Mouse (Mus musculus) hindbrain, postnatal 0 days (tissue): ENCODE measurements around the gene Gosr1. TPM values are rescaled to one million over a fixed set of nuclear protein-coding genes. Genes with fewer than 3 reads are reported as not detected.
A peak's percentile ranks its signal among the peaks of the same experiment; 100 is the strongest.

Experiments used
- ATAC-seq: fragments of 200-750 bp; cut with Nextera tagmentation; 2 replicates; pipeline ENCODE4 v1.8.0; 2017; ENCODE audit warnings: mild to moderate bottlenecking, moderate TSS enrichment, moderate library complexity
- DNase-seq: peaks from one replicate; pipeline ENCODE4 v3.0.0-alpha.2; 2015; ENCODE audit warnings: low spot score
- H3K27ac ChIP-seq: fragments of 300-500 bp; sonication (generic); 2 replicates; pipeline ENCODE4 v1.5.1; 2014; ENCODE audit warnings: mild to moderate bottlenecking
- H3K27me3 ChIP-seq: fragments of 300-500 bp; sonication (generic); 2 replicates; pipeline ENCODE4 v1.6.1; 2014; ENCODE audit warnings: low read length, mixed read lengths; ENCODE audit not compliant: insufficient read depth
- H3K36me3 ChIP-seq: fragments of 300-500 bp; sonication (generic); 2 replicates; pipeline ENCODE4 v1.6.1; 2014; ENCODE audit warnings: low read length, mixed read lengths; ENCODE audit not compliant: insufficient read depth
- H3K4me1 ChIP-seq: fragments of 300-500 bp; sonication (generic); 2 replicates; pipeline ENCODE4 v1.6.1; 2014; ENCODE audit warnings: antibody characterized with exemption, low read length, mixed read lengths; ENCODE audit not compliant: insufficient read depth
- H3K4me2 ChIP-seq: fragments of 300-500 bp; sonication (generic); 2 replicates; pipeline ENCODE4 v1.6.1; 2014; ENCODE audit warnings: low read depth, mild to moderate bottlenecking, low read length, moderate library complexity, mixed read lengths
- H3K4me3 ChIP-seq: fragments of 300-500 bp; sonication (generic); 2 replicates; pipeline ENCODE4 v1.5.1; 2014; ENCODE audit warnings: low read length
- H3K9ac ChIP-seq: fragments of 300-500 bp; sonication (generic); replicated peaks from 2 replicates; pipeline ENCODE4 v1.6.1; 2014; ENCODE audit warnings: mild to moderate bottlenecking, low read length, moderate library complexity, mixed read lengths
- H3K9me3 ChIP-seq: fragments of 300-500 bp; sonication (generic); 2 replicates; pipeline ENCODE4 v1.6.1; 2016; ENCODE audit warnings: low read length, mixed read lengths
- CTCF ChIP-seq: IDR thresholded peaks from 2 replicates; pipeline ENCODE4 v1.5.1; 2016; ENCODE audit warnings: antibody characterized with exemption, control low read depth, low read depth
- WGBS: fragments of 180-500 bp; shearing (Covaris S2); extraction: QIAGEN DNeasy Blood & Tissue Kit; methylation state at CpG from one replicate; pipeline ENCODE4 v1.1.7; 2014; 5-methylcytosine and 5-hydroxymethylcytosine counted together
- polyA plus RNA-seq: library from polyadenylated mRNA; unstranded; fragments of >200 nt; fragmentation: Nextera tagmentation; extraction: Ambion mirVana; gene quantifications from 2 replicates; pipeline ENCODE4 v1.2.1, GENCODE M21; 2015
- total RNA-seq: library from RNA; depleted of rRNA; stranded (reverse); fragments of >200 nt; gene quantifications from 2 replicates; pipeline ENCODE4 v1.2.3, GENCODE M21; 2014

Gene Gosr1
- total and polyA plus RNA-seq, 2 experiments from 2014 or later, result 25.7 to 29.8 TPM

DNA sequence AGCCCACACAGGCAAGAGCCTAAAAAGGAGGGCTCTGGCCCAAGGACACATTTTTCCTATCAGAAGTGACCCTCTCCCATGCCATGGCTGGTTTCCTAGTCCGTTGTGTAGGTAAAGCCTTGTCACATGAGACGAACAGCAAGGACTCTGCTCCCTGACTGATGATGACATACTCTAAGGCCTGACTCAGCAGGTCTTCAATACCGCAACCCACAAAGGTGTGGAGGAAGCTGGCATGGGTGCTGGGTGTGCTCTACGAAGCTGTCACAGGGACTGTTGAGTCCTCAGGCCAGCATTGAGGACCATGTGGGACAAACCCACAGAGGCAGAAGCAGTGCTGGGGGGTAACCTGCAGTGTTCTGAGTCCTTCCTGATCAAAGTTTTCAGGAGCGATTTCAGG is 7.2 kb upstream of the Gosr1 start:
- ATAC-seq, result no peak
- H3K36me3 ChIP-seq, result no peaks in the 10 kb centered on the region
- WGBS, result 91% methylated on average over 5 of the region's 5 CpGs

DNA sequence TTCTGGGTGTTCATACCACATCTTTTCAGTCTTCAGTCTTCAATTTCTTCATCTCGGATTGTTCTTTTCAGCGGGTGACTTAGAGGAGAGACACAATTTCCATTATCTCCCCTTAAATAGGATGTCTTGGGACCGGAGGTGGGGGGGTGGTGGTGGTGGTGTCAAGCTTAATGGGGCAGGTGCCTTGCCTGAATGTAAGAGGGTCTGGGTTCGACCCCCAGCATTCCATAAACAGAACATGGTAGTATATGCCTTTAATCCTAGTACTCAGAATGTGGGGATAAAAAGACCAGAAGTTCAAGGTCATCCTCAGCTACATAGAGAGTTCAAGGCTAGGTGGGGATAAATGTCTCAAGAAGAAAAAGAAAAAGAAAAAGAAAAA is 353 bp upstream of the Gosr1 start:
- Histone ChIP-seq H3K27ac (0 out of 2 replicates have a peak overlapping the region, but pooled peaks have one; percentile 29), H3K4me3 (peak overlapping the region; percentile 67), H3K4me2 (peak overlapping the region; percentile 41), H3K4me1 (no peaks in the 10 kb centered on the region), H3K9ac (0 out of 2 replicates have a peak overlapping the region, but pooled peaks have one; percentile 88), H3K36me3 (no peaks in the 10 kb centered on the region), H3K9me3 (no peaks in the 10 kb centered on the region), H3K27me3 (no peaks in the 10 kb centered on the region)
- 12% methylated on average over 4 of the region's 4 CpGs for WGBS
- DNase-seq, result no peak
- ATAC-seq, result peak; percentile 53
- TF ChIP-seq CTCF, result no peak

More for the DNA sequence above, 7.2 kb upstream of the Gosr1 start:
- no peak for TF ChIP-seq CTCF
- Histone ChIP-seq H3K27me3 (no peaks in the 10 kb centered on the region), H3K9ac (no peak overlapping the region), H3K4me3 (no peak overlapping the region), H3K9me3 (no peaks in the 10 kb centered on the region), H3K4me1 (no peaks in the 10 kb centered on the region), H3K4me2 (no peak overlapping the region), H3K27ac (no peak overlapping the region)
- DNase-seq, result no peak

DNA sequence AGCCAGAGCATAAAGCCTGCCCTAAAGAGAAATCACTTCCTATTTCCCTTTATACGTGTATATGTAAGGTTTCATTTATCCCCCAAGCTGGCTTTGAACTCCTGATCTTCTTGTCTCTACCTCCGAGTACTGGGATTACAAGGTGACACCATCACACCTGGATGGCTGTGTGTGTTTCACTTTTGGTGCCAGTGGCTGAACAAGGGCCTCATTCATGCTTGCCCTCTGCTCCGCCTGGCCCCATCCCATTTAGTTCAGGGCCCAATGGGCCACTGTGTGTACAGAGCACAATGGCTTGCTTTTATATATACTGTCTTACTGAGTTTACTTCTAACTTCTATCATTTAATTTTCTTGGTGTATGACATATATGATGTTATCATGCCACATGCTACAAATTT is 11.1 kb downstream of the Gosr1 start:
- DNase-seq (no peak), ATAC-seq (no peak)
- 95% methylated on average over 3 of the region's 3 CpGs for WGBS
- Histone ChIP-seq H3K36me3 (peaks cover 39% of the 10 kb centered on the region), H3K4me3 (no peak overlapping the region), H3K4me1 (no peaks in the 10 kb centered on the region), H3K27ac (no peak overlapping the region), H3K27me3 (no peaks in the 10 kb centered on the region), H3K9me3 (no peaks in the 10 kb centered on the region), H3K4me2 (no peak overlapping the region), H3K9ac (no peak overlapping the region)
- TF ChIP-seq CTCF, result no peak

DNA sequence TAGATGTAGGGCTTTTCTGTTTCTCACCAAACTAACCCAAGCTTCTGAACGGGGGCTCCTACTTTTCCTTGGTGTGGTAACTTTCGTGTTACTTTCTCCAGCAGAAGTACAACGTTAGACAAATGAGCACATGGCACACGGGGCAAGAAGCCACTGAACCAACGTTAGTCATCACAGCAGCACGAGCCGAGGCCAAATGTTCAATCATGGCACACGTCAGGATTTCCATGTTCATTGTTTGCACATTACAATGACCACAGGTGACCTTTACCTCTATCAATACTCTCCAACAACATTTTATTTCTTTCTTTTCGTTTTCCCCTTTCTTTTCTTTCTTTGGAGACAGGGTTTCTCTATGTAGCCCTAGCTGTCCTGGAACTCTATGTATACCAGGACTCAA is 14.6 kb downstream of the Gosr1 start:
- Histone ChIP-seq H3K4me2 (no peak overlapping the region), H3K4me1 (no peaks in the 10 kb centered on the region), H3K36me3 (peaks cover 43% of the 10 kb centered on the region), H3K27me3 (no peaks in the 10 kb centered on the region), H3K9me3 (no peaks in the 10 kb centered on the region), H3K9ac (no peak overlapping the region), H3K27ac (no peak overlapping the region), H3K4me3 (no peak overlapping the region)
- TF ChIP-seq CTCF, result no peak
- WGBS, result 90% methylated on average over 9 of the region's 9 CpGs
- no peak for ATAC-seq
- no peak for DNase-seq

DNA sequence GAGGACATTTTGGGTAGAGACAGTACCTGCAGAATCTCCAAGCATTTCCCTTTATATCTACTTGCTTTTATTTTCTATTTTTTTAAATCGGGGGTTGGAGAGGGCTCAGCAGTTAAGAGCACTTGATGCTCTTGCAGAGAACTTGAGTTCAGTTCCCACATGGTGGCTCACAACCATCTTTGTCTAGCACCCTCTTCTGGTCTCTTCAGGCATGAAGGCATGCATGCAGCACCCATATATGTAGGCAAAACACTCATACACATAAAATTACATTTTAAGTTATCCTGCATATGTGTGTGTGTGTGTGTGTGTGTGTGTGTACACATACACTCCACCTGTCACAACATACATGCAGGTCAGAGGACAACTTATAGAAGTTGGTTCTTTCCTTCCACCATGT is 17.5 kb downstream of the Gosr1 start:
- Histone ChIP-seq H3K4me3 (no peak overlapping the region), H3K9ac (no peak overlapping the region), H3K4me2 (no peak overlapping the region), H3K36me3 (peaks cover 42% of the 10 kb centered on the region), H3K4me1 (no peaks in the 10 kb centered on the region), H3K9me3 (no peaks in the 10 kb centered on the region), H3K27ac (no peak overlapping the region), H3K27me3 (no peaks in the 10 kb centered on the region)
- ATAC-seq (no peak), DNase-seq (no peak)
- no peak; the same call in 1 of the 2 replicates for TF ChIP-seq CTCF
- WGBS, result 96% methylated on average over 1 of the region's 1 CpGs

DNA sequence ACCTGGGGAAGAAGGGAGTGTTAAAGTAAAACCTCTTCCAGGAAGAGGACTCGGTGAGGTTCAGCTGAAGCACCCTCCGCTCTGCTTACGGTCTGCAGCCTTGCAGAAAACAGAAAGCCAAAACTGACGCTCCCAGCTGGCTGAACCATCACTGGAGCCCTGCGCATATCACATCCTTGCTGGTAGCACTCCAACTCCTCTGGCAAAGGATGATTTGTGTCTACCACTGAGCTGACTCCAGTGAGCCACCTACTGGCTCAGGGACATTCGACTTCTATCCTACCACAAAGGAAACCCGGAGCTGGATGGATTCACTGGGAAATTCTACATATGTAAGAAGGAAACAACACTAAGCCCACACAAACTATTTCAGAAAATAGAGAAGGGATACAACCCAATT is 18.8 kb downstream of the Gosr1 start:
- Histone ChIP-seq H3K27me3 (no peaks in the 10 kb centered on the region), H3K4me3 (no peak overlapping the region), H3K36me3 (peaks cover 30% of the 10 kb centered on the region), H3K9ac (no peak overlapping the region), H3K4me1 (no peaks in the 10 kb centered on the region), H3K4me2 (no peak overlapping the region), H3K9me3 (no peaks in the 10 kb centered on the region), H3K27ac (no peak overlapping the region)
- DNase-seq (peak; percentile 81), ATAC-seq (no peak)
- WGBS, result 56% methylated on average over 7 of the region's 7 CpGs
- peak; percentile 72 for TF ChIP-seq CTCF

DNA sequence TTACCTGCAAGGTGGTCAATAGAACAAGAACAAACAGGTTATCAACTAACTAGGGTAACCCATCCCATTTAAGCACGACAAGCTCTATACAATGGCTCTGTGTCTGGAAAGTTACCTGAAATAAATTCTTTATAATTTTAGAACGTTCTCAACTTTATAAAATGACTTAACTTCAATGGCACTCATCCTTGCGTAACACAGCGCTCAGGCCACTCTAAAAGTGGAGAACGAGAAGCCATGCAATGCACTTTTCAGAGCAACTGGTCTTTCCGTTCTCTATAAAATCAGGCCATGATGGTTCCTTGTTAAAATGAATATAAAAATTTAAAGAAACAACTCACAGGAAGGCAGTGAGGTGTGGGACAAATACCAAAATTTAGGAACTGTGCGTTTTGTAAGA is 20.9 kb downstream of the Gosr1 start:
- no peaks in the 10 kb centered on the region for H3K9me3 ChIP-seq
- no peak overlapping the region for H3K27ac ChIP-seq
- no peak for ATAC-seq
- H3K4me2 ChIP-seq, result no peak overlapping the region
- H3K27me3 ChIP-seq, result no peaks in the 10 kb centered on the region
- TF ChIP-seq CTCF, result no peak
- no peaks in the 10 kb centered on the region for H3K4me1 ChIP-seq
- H3K4me3 ChIP-seq, result no peak overlapping the region
- no peak for DNase-seq
- WGBS, result 97% methylated on average over 7 of the region's 7 CpGs
- peaks cover 13% of the 10 kb centered on the region; the same call in 1 of the 2 replicates for H3K36me3 ChIP-seq
- H3K9ac ChIP-seq, result no peak overlapping the region
